Mouse (Mus musculus) MEL (cell line): ENCODE data around the gene Scfd2. TPM values are rescaled to one million over a fixed set of nuclear protein-coding genes. Genes with fewer than 3 reads are reported as not detected.

ENCODE experiments used
- DNase-seq: peaks from one replicate; pipeline ENCODE4 v3.0.0; 2011; ENCODE audit warnings: low read depth, low spot score
- H3K27ac ChIP-seq: 2 replicates; pipeline ENCODE4 v1.5.1; 2012; ENCODE audit warnings: low read depth, mild to moderate bottlenecking, control low read depth, low read length, moderate library complexity; ENCODE audit not compliant: control insufficient read depth
- H3K27me3 ChIP-seq, 2 experiments: fragments of 150-350 bp in 1 of 2; sonication (generic) in 1 of 2; 2 replicates each; pipeline ENCODE4 v1.6.1; 2012; ENCODE audit warnings: low read length in 2 of 2, mild to moderate bottlenecking in 2 of 2, improper control_type of control experiment in 1 of 2, moderate library complexity in 1 of 2; ENCODE audit not compliant: insufficient read depth in 2 of 2, control insufficient read depth in 1 of 2
- H3K36me3 ChIP-seq, 2 experiments: 2 replicates each; pipeline ENCODE4 v1.6.1; 2012 to 2014; ENCODE audit warnings: low read length in 2 of 2, improper control_type of control experiment in 1 of 2, inconsistent platforms in 1 of 2, mild to moderate bottlenecking in 1 of 2; ENCODE audit not compliant: insufficient read depth in 2 of 2, control insufficient read depth in 1 of 2
- H3K4me1 ChIP-seq, 2 experiments: fragments of 150-350 bp in 1 of 2; sonication (generic) in 1 of 2; 2 replicates each; pipeline ENCODE4 v1.6.1; 2012; ENCODE audit warnings: low read length in 2 of 2, improper control_type of control experiment in 1 of 2, mild to moderate bottlenecking in 1 of 2; ENCODE audit not compliant: insufficient read depth in 2 of 2, control insufficient read depth in 1 of 2
- H3K4me3 ChIP-seq, 2 experiments: fragments of 150-350 bp in 1 of 2; sonication (generic) in 1 of 2; 2 replicates each; pipeline ENCODE4 v1.5.1; 2012; ENCODE audit warnings: low read depth in 2 of 2, low read length in 2 of 2, mild to moderate bottlenecking in 2 of 2, moderate library complexity in 2 of 2, control low read depth in 1 of 2, improper control_type of control experiment in 1 of 2; ENCODE audit not compliant: control insufficient read depth in 1 of 2, insufficient read depth in 1 of 2
- H3K79me2 ChIP-seq: 2 replicates; pipeline ENCODE4 v1.6.1; 2012; ENCODE audit warnings: mild to moderate bottlenecking, low read length, moderate library complexity; ENCODE audit not compliant: control insufficient read depth, poor library complexity, insufficient read depth
- H3K9ac ChIP-seq: 2 replicates; pipeline ENCODE4 v1.6.1; 2012; ENCODE audit warnings: low read depth, mild to moderate bottlenecking, control low read depth, low read length, moderate library complexity; ENCODE audit not compliant: control insufficient read depth, poor library complexity, severe bottlenecking
- H3K9me3 ChIP-seq: fragments of 150-350 bp; sonication (generic); replicated peaks from 2 replicates; pipeline ENCODE4 v1.6.1; 2012; ENCODE audit warnings: mild to moderate bottlenecking, low read length, improper control_type of control experiment, moderate library complexity; ENCODE audit not compliant: insufficient read depth
- BHLHE40 ChIP-seq: IDR thresholded peaks from 2 replicates; pipeline ENCODE4 v1.6.1; 2012; ENCODE audit warnings: low read depth, mild to moderate bottlenecking, inconsistent platforms, low read length, improper control_type of control experiment, borderline replicate concordance
- CHD2 ChIP-seq: IDR thresholded peaks from 2 replicates; pipeline ENCODE4 v1.6.1; 2011; ENCODE audit warnings: low read length, improper control_type of control experiment
- CTCF ChIP-seq, 3 experiments: IDR thresholded peaks in 2 of 3; conservative IDR thresholded peaks in 1 of 3; 2 replicates each; pipeline ENCODE4 v1.5.1; 2011 to 2012; ENCODE audit warnings: low read length in 3 of 3, low read depth in 2 of 3, mild to moderate bottlenecking in 2 of 3, improper control_type of control experiment in 1 of 3, inconsistent platforms in 1 of 3, mixed read lengths in 1 of 3, moderate library complexity in 1 of 3; ENCODE audit not compliant: control insufficient read depth in 1 of 3, insufficient read depth in 1 of 3, poor library complexity in 1 of 3, severe bottlenecking in 1 of 3
- ELF1 ChIP-seq: IDR thresholded peaks from 2 replicates; pipeline ENCODE4 v1.6.1; 2014; ENCODE audit warnings: low read depth, mild to moderate bottlenecking, inconsistent platforms, low read length, improper control_type of control experiment, moderate library complexity
- EP300 ChIP-seq, 2 experiments: IDR thresholded peaks; 2 replicates each; pipeline ENCODE4 v1.6.1; 2011; ENCODE audit warnings: improper control_type of control experiment in 2 of 2, low read length in 2 of 2, low read depth in 1 of 2, mild to moderate bottlenecking in 1 of 2
- GABPA ChIP-seq: IDR thresholded peaks from 2 replicates; pipeline ENCODE4 v1.6.1; 2012; ENCODE audit warnings: low read depth, mild to moderate bottlenecking, inconsistent platforms, low read length, improper control_type of control experiment, moderate library complexity
- GATA1 ChIP-seq: IDR thresholded peaks from 2 replicates; pipeline ENCODE4 v1.6.1; 2011; ENCODE audit warnings: low read depth, low read length, improper control_type of control experiment
- HCFC1 ChIP-seq: IDR thresholded peaks from 2 replicates; pipeline ENCODE4 v1.6.1; 2012; ENCODE audit warnings: low read depth, mild to moderate bottlenecking, inconsistent platforms, low read length, improper control_type of control experiment, moderate library complexity
- KAT2A ChIP-seq: conservative IDR thresholded peaks from 2 replicates; pipeline ENCODE4 v1.6.1; 2012; ENCODE audit warnings: low read depth, low read length, improper control_type of control experiment, inconsistent platforms
- MAX ChIP-seq: IDR thresholded peaks from 2 replicates; pipeline ENCODE4 v1.6.1; 2011; ENCODE audit warnings: low read length, improper control_type of control experiment
- MAZ ChIP-seq: IDR thresholded peaks from 2 replicates; pipeline ENCODE4 v1.6.1; 2012; ENCODE audit warnings: low read depth, mild to moderate bottlenecking, inconsistent platforms, low read length, improper control_type of control experiment
- MEF2A ChIP-seq: IDR thresholded peaks from 2 replicates; pipeline ENCODE4 v1.6.1; 2014; ENCODE audit warnings: low read depth, mild to moderate bottlenecking, inconsistent platforms, low read length, improper control_type of control experiment; ENCODE audit not compliant: poor library complexity, insufficient replicate concordance, severe bottlenecking; ENCODE audit errors: extremely low read depth
- MYB ChIP-seq: IDR thresholded peaks from 2 replicates; pipeline ENCODE4 v1.6.1; 2011; ENCODE audit warnings: mild to moderate bottlenecking, low read depth, low read length, improper control_type of control experiment
- POLR2AphosphoS2 ChIP-seq: IDR thresholded peaks from 2 replicates; pipeline ENCODE4 v1.6.1; 2011; ENCODE audit warnings: low read length, improper control_type of control experiment
- RAD21 ChIP-seq: IDR thresholded peaks from 2 replicates; pipeline ENCODE4 v1.6.1; 2011; ENCODE audit warnings: mild to moderate bottlenecking, low read depth, low read length, improper control_type of control experiment
- RCOR1 ChIP-seq: IDR thresholded peaks from 2 replicates; pipeline ENCODE4 v1.6.1; 2012; ENCODE audit warnings: low read depth, mild to moderate bottlenecking, inconsistent platforms, low read length, improper control_type of control experiment
- SIN3A ChIP-seq: IDR thresholded peaks from 2 replicates; pipeline ENCODE4 v1.6.1; 2012; ENCODE audit warnings: low read length, improper control_type of control experiment, inconsistent platforms
- SMC3 ChIP-seq: IDR thresholded peaks from 2 replicates; pipeline ENCODE4 v1.6.1; 2011; ENCODE audit warnings: low read depth, low read length, improper control_type of control experiment
- TAL1 ChIP-seq: IDR thresholded peaks from 2 replicates; pipeline ENCODE4 v1.6.1; 2012; ENCODE audit warnings: mild to moderate bottlenecking, inconsistent platforms, low read length, moderate library complexity, mixed read lengths
- TBP ChIP-seq: IDR thresholded peaks from 2 replicates; pipeline ENCODE4 v1.8.0; 2011; ENCODE audit warnings: low read depth, low read length, improper control_type of control experiment
- TCF12 ChIP-seq: IDR thresholded peaks from 2 replicates; pipeline ENCODE4 v1.6.1; 2014; ENCODE audit warnings: low read depth, mild to moderate bottlenecking, inconsistent platforms, low read length, improper control_type of control experiment, moderate library complexity
- UBTF ChIP-seq: IDR thresholded peaks from 2 replicates; pipeline ENCODE4 v1.6.1; 2012; ENCODE audit warnings: low read depth, mild to moderate bottlenecking, inconsistent platforms, low read length, improper control_type of control experiment, moderate library complexity, borderline replicate concordance; ENCODE audit not compliant: insufficient read depth
- USF1 ChIP-seq: IDR thresholded peaks from 2 replicates; pipeline ENCODE4 v1.6.1; 2014; ENCODE audit warnings: low read depth, mild to moderate bottlenecking, inconsistent platforms, low read length, improper control_type of control experiment, moderate library complexity
- USF2 ChIP-seq, 2 experiments: IDR thresholded peaks; 2 replicates each; pipeline ENCODE4 v1.6.1; 2011 to 2012; ENCODE audit warnings: improper control_type of control experiment in 2 of 2, low read length in 2 of 2, borderline replicate concordance in 1 of 2, inconsistent platforms in 1 of 2, low read depth in 1 of 2, mild to moderate bottlenecking in 1 of 2; ENCODE audit not compliant: insufficient read depth in 1 of 2
- ZC3H11A ChIP-seq: IDR thresholded peaks from 2 replicates; pipeline ENCODE4 v1.6.1; 2012; ENCODE audit warnings: low read depth, mild to moderate bottlenecking, inconsistent platforms, low read length, improper control_type of control experiment
- ZKSCAN1 ChIP-seq: IDR thresholded peaks from 2 replicates; pipeline ENCODE4 v1.6.1; 2012; ENCODE audit warnings: low read depth, mild to moderate bottlenecking, inconsistent platforms, low read length, improper control_type of control experiment, moderate library complexity
- ZMIZ1 ChIP-seq: IDR thresholded peaks from 2 replicates; pipeline ENCODE4 v1.6.1; 2012; ENCODE audit warnings: low read depth, mild to moderate bottlenecking, inconsistent platforms, low read length, improper control_type of control experiment, moderate library complexity
- ZNF384 ChIP-seq: IDR thresholded peaks from 2 replicates; pipeline ENCODE4 v1.6.1; 2012; ENCODE audit warnings: low read depth, mild to moderate bottlenecking, inconsistent platforms, low read length, improper control_type of control experiment
- polyA plus RNA-seq, 2 experiments: library from polyadenylated mRNA; stranded (reverse) in 1 of 2; unstranded in 1 of 2; fragments of >175 nt in 1 of 2; fragments of >200 nt in 1 of 2; gene quantifications; 2 replicates each; pipeline versions ENCODE4 v1.2.1 to v1.2.4; 2012; ENCODE audit warnings: low replicate concordance in 2 of 2, low read depth in 1 of 2; ENCODE audit not compliant: insufficient read length in 2 of 2, insufficient read depth in 1 of 2, missing spikeins in 1 of 2
- total RNA-seq: library from RNA; depleted of rRNA; stranded (reverse); fragments of 300-350 nt; gene quantifications from 2 replicates; pipeline ENCODE4 v1.2.3, GENCODE M21; 2012

The Scfd2 gene
- total and polyA plus RNA-seq, 3 experiments: 18.8 to 20.3 TPM; not detected in 1

DNA sequence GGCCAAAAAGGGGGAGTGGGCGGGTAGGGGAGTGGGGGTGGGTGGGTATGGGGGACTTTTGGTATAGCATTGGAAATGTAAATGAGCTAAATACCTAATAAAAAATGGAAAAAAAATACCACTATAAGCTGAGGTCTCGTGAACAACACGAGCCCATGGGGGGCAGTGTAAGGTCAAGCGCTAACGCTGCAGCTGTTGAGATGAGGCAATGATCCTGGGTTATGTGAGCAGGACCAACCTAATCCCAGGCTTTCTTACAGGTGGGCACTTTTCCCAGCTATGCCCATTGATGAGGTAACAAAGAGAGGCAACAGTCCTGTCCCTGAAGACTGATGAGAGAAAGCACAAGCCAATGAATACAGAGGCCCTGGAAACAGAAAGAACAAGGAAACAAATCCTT, 126.7 kb downstream of the Scfd2 start:
- no peak overlapping the region for H3K9ac ChIP-seq
- TF ChIP-seq SMC3 (no peak), EP300 (IDR thresholded peaks at IDR 0.05; ENCODE audit: low read depth in 1 of 2, low read length in 2 of 2) (no peak), CHD2 (no peak), TBP (no peak), UBTF (no peak), RCOR1 (no peak), ZMIZ1 (no peak), MAZ (no peak), USF2 (IDR thresholded peaks at IDR 0.05; ENCODE audit: borderline replicate concordance in 1 of 2, insufficient read depth in 1 of 2, low read depth in 1 of 2, low read length in 2 of 2) (no peak), USF1 (no peak), BHLHE40 (no peak), POLR2AphosphoS2 (no peak), RAD21 (no peak), ZKSCAN1 (no peak), GABPA (no peak), ZNF384 (no peak), MAX (no peak), KAT2A (no peak), HCFC1 (no peak), MYB (no peak)
- TF ChIP-seq, all 39 proteins: peak for 0
- no peaks in the 10 kb centered on the region for H3K27me3 ChIP-seq
- H3K27ac ChIP-seq: no peak overlapping the region
- peaks cover 0 to 5% of the 10 kb centered on the region in 2 experiments; a peak in 3 of 4 replicates for H3K4me1 ChIP-seq
- no peaks in the 10 kb centered on the region for H3K79me2 ChIP-seq
- H3K4me3 ChIP-seq: no peak overlapping the region
- H3K9me3 ChIP-seq: no peaks in the 10 kb centered on the region
- peaks cover 0 to 8% of the 10 kb centered on the region in 2 experiments; a peak in 2 of 4 replicates for H3K36me3 ChIP-seq
- DNase-seq: no peak

DNA sequence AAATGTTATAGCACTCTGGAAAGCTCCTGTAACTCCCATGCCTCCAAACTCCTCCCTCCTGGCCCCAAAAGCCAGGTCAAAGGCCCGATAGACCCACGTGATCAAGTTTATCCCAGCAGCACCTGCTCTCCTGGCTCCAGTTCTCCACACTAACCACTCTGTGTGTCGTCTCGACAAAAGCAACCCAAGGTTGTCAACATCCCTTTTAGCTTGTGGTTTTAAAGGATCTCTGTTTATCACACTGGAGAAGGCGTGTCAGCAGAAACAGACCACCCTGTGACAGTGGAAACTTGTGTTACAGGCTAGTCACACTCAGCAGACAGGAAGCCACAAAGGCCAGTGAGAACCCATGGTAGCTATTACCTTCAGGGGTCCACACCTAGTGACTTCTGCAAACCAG, 127.5 kb downstream of the Scfd2 start:
- Histone ChIP-seq H3K36me3 (peaks cover 0 to 8% of the 10 kb centered on the region in 2 experiments; a peak in 2 of 4 replicates), H3K9ac (peak overlapping the region; percentile 13; the same call in 1 of the 2 replicates), H3K9me3 (no peaks in the 10 kb centered on the region), H3K27me3 (no peaks in the 10 kb centered on the region), H3K4me3 (no peak overlapping the region; a peak in 1 of 4 replicates), H3K79me2 (no peaks in the 10 kb centered on the region), H3K4me1 (peaks cover 0 to 5% of the 10 kb centered on the region in 2 experiments; a peak in 3 of 4 replicates), H3K27ac (peak overlapping the region; percentile 13)
- peak; percentile 87 for DNase-seq
- TF ChIP-seq POLR2AphosphoS2: no peak
- peak; percentile 32 for TF ChIP-seq TAL1
- peak; percentile 68 for TF ChIP-seq MAX
- TF ChIP-seq GABPA: no peak
- no peak for TF ChIP-seq SMC3
- peak; percentile 19 to 28; a peak in 1 of 4 replicates for TF ChIP-seq EP300 (IDR thresholded peaks at IDR 0.05; ENCODE audit: low read depth in 1 of 2, low read length in 2 of 2)
- peak in 1 of 2 experiments; percentile 51; a peak in 1 of 4 replicates for TF ChIP-seq USF2 (IDR thresholded peaks at IDR 0.05; ENCODE audit: borderline replicate concordance in 1 of 2, insufficient read depth in 1 of 2, low read depth in 1 of 2, low read length in 2 of 2)
- peak; percentile 66 for TF ChIP-seq SIN3A
- 0 out of 2 replicates have a peak, but pooled peaks have one; percentile 30 for TF ChIP-seq HCFC1
- no peak for TF ChIP-seq MEF2A
- no peak for TF ChIP-seq RCOR1
- peak; percentile 91 for TF ChIP-seq USF1
- TF ChIP-seq GATA1: peak; percentile 21; the same call in 1 of the 2 replicates
- no peak for TF ChIP-seq TBP
- no peak for TF ChIP-seq RAD21
- no peak for TF ChIP-seq CTCF (IDR thresholded peaks at IDR 0.05 in 2 of 3, conservative IDR thresholded peaks at IDR 0.05 in 1 of 3; ENCODE audit: control insufficient read depth in 1 of 3, insufficient read depth in 1 of 3, low read depth in 2 of 3, low read length in 3 of 3, poor library complexity in 1 of 3, severe bottlenecking in 1 of 3)
- no peak for TF ChIP-seq KAT2A
- TF ChIP-seq ZC3H11A: no peak
- peak; percentile 31; the same call in 1 of the 2 replicates for TF ChIP-seq BHLHE40
- 0 out of 2 replicates have a peak, but pooled peaks have one; percentile 8 for TF ChIP-seq TCF12
- TF ChIP-seq ELF1: no peak
- no peak for TF ChIP-seq CHD2
